Mouse (Mus musculus): ENCODE measurements around the gene Acox1. TPM values are rescaled to one million over a fixed set of nuclear protein-coding genes. Genes with fewer than 3 reads are reported as not detected.

Gene Acox1
- total and polyA plus RNA-seq, 3 experiments, result 17.1 to 21.0 (median 20.4) TPM

GRCm38 (mm10) chr11:116212847-116213246 is 14.0 kb upstream of the Acox1 start:
- H3K9ac ChIP-seq (ENCODE audit: insufficient read depth, low read depth), result no peak overlapping the region
- TF ChIP-seq NRF1 (IDR thresholded peaks at IDR 0.05; ENCODE audit: low read depth, low read length) (no peak), CHD2 (IDR thresholded peaks at IDR 0.05; ENCODE audit: low read length) (no peak), USF2 (conservative IDR thresholded peaks at IDR 0.05; ENCODE audit: low read depth, low read length) (no peak), GABPA (IDR thresholded peaks at IDR 0.05; ENCODE audit: insufficient replicate concordance, low read depth, low read length) (no peak), CTCF (conservative IDR thresholded peaks at IDR 0.05 in 1 of 2, IDR thresholded peaks at IDR 0.05 in 1 of 2; ENCODE audit: low read depth in 2 of 2, low read length in 2 of 2) (no peak), USF1 (IDR thresholded peaks at IDR 0.05; ENCODE audit: low read depth, low read length) (no peak), ETS1 (conservative IDR thresholded peaks at IDR 0.05; ENCODE audit: low read depth, low read length) (no peak)
- dilution Hi-C loops (cut with MboI; ENCODE audit: extremely low pct_ligation_motif_present, extremely low pct_unique_long_range_greater_than_20kb, low sequenced_read_pairs) (no loop called here), in situ Hi-C loops (cut with MboI; ENCODE audit: low pct_ligation_motif_present, low pct_unique_long_range_greater_than_20kb, low sequenced_read_pairs) (no loop called here)
- H3K4me3 ChIP-seq (replicated peaks in 1 of 3; ENCODE audit: low read depth in 2 of 3, low read length in 2 of 3, poor library complexity in 1 of 3), result no peak overlapping the region
- H3K79me2 ChIP-seq (replicated peaks; ENCODE audit: control insufficient read depth, extremely low read depth, insufficient read depth, poor library complexity, severe bottlenecking), result no peaks in the 10 kb centered on the region
- peaks cover 17 to 19% of the 10 kb centered on the region in 2 experiments for H3K4me1 ChIP-seq (ENCODE audit: control insufficient read depth in 1 of 2, insufficient read depth in 2 of 2)
- DNase-seq (ENCODE audit: extremely low read depth), result no peak
- no peaks in the 10 kb centered on the region for H3K9me3 ChIP-seq (replicated peaks; ENCODE audit: low read length)
- no peak overlapping the region for H3K4me2 ChIP-seq (ENCODE audit: insufficient read depth, low read depth, poor library complexity, severe bottlenecking)
- no peaks in the 10 kb centered on the region for H3K27me3 ChIP-seq (replicated peaks)
- H3K36me3 ChIP-seq (replicated peaks in 1 of 2; ENCODE audit: control insufficient read depth in 1 of 2, insufficient read depth in 1 of 2, low read length in 1 of 2), result peaks cover 15 to 47% of the 10 kb centered on the region in 2 experiments
- H3K27ac ChIP-seq (ENCODE audit: insufficient read depth, low read depth), result no peak overlapping the region

- H3K79me2 ChIP-seq (replicated peaks; ENCODE audit: control insufficient read depth, extremely low read depth, insufficient read depth, poor library complexity, severe bottlenecking), result no peaks in the 10 kb centered on the region
- H3K27me3 ChIP-seq (replicated peaks), result no peaks in the 10 kb centered on the region
- peaks cover 30 to 63% of the 10 kb centered on the region in 2 experiments for H3K36me3 ChIP-seq (replicated peaks in 1 of 2; ENCODE audit: control insufficient read depth in 1 of 2, insufficient read depth in 1 of 2, low read length in 1 of 2)
- H3K9me3 ChIP-seq (replicated peaks; ENCODE audit: low read length), result peaks cover 4% of the 10 kb centered on the region
- H3K4me1 ChIP-seq (ENCODE audit: control insufficient read depth in 1 of 2, insufficient read depth in 2 of 2), result peaks cover 2 to 16% of the 10 kb centered on the region in 2 experiments
- dilution Hi-C loops (cut with MboI; ENCODE audit: extremely low pct_ligation_motif_present, extremely low pct_unique_long_range_greater_than_20kb, low sequenced_read_pairs), result no loop called here
- no peak overlapping the region for H3K4me2 ChIP-seq (ENCODE audit: insufficient read depth, low read depth, poor library complexity, severe bottlenecking)
- H3K4me3 ChIP-seq (replicated peaks in 1 of 3; ENCODE audit: low read depth in 2 of 3, low read length in 2 of 3, poor library complexity in 1 of 3), result no peak overlapping the region
- DNase-seq (ENCODE audit: extremely low read depth), result no peak
- in situ Hi-C loops (cut with MboI; ENCODE audit: low pct_ligation_motif_present, low pct_unique_long_range_greater_than_20kb, low sequenced_read_pairs), result no loop called here
- H3K27ac ChIP-seq (ENCODE audit: insufficient read depth, low read depth), result no peak overlapping the region
- TF ChIP-seq ZC3H11A (IDR thresholded peaks at IDR 0.05; ENCODE audit: low read depth, low read length) (no peak), MAFK (IDR thresholded peaks at IDR 0.05; ENCODE audit: insufficient replicate concordance, low read length) (no peak), ZMIZ1 (IDR thresholded peaks at IDR 0.05; ENCODE audit: low read depth, low read length) (no peak), JUN (IDR thresholded peaks at IDR 0.05; ENCODE audit: insufficient read depth, low read depth, low read length) (no peak), MXI1 (IDR thresholded peaks at IDR 0.05; ENCODE audit: low read depth, low read length) (no peak), POLR2A (IDR thresholded peaks at IDR 0.05; ENCODE audit: low read depth, low read length) (no peak), ELF1 (IDR thresholded peaks at IDR 0.05; ENCODE audit: low read depth, low read length) (no peak), NRF1 (IDR thresholded peaks at IDR 0.05; ENCODE audit: low read depth, low read length) (no peak), ZKSCAN1 (IDR thresholded peaks at IDR 0.05; ENCODE audit: borderline replicate concordance, low read depth, low read length) (no peak), TBP (conservative IDR thresholded peaks at IDR 0.05; ENCODE audit: low read depth, low read length) (no peak), KAT2A (IDR thresholded peaks at IDR 0.05; ENCODE audit: insufficient replicate concordance, low read length) (no peak), ETS1 (conservative IDR thresholded peaks at IDR 0.05; ENCODE audit: low read depth, low read length) (no peak), IRF4 (IDR thresholded peaks at IDR 0.05; ENCODE audit: low read depth, low read length) (no peak), MAZ (IDR thresholded peaks at IDR 0.05; ENCODE audit: low read depth, low read length) (no peak), UBTF (IDR thresholded peaks at IDR 0.05; ENCODE audit: low read depth, low read length) (no peak), MAX (IDR thresholded peaks at IDR 0.05; ENCODE audit: low read length) (no peak)
- H3K9ac ChIP-seq (ENCODE audit: insufficient read depth, low read depth), result no peak overlapping the region
These were observed 11.9 kb upstream of the Acox1 start for GRCm38 (mm10) chr11:116210696-116211095.
